Mouse (Mus musculus) liver, adult 2 months (tissue): ENCODE results near the gene Nfia. TPM values are rescaled to one million over a fixed set of nuclear protein-coding genes. Genes with fewer than 3 reads are reported as not detected.

ENCODE experiments used
- DNase-seq: peaks from one replicate; pipeline ENCODE4 v3.0.0-alpha.2; 2011; ENCODE audit warnings: low read depth, low spot score; ENCODE audit errors: extremely low read depth
- H3K27ac ChIP-seq: fragments of 200-500 bp; replicated peaks from 2 replicates; pipeline ENCODE4 v1.5.1; 2012; ENCODE audit warnings: low read depth, mild to moderate bottlenecking, control low read depth, inconsistent platforms, low read length; ENCODE audit not compliant: insufficient read depth
- H3K27me3 ChIP-seq: fragments of 200-500 bp; 2 replicates; pipeline ENCODE4 v1.6.1; 2012; ENCODE audit warnings: mild to moderate bottlenecking, moderate library complexity, low read length, inconsistent platforms; ENCODE audit not compliant: control insufficient read depth, insufficient read depth
- H3K36me3 ChIP-seq: fragments of 200-500 bp; 2 replicates; pipeline ENCODE4 v1.6.1; 2012; ENCODE audit warnings: low read length, inconsistent platforms; ENCODE audit not compliant: control insufficient read depth, insufficient read depth
- H3K4me1 ChIP-seq: fragments of 200-500 bp; 2 replicates; pipeline ENCODE4 v1.6.1; 2011; ENCODE audit warnings: low read length; ENCODE audit not compliant: control insufficient read depth, insufficient read depth
- H3K4me3 ChIP-seq: fragments of 200-500 bp; 2 replicates; pipeline ENCODE4 v1.5.1; 2011; ENCODE audit warnings: low read depth, mild to moderate bottlenecking, control low read depth, low read length, moderate library complexity; ENCODE audit not compliant: insufficient read depth
- H3K79me2 ChIP-seq: fragments of 200-500 bp; 2 replicates; pipeline ENCODE4 v1.6.1; 2012; ENCODE audit warnings: inconsistent platforms, mild to moderate bottlenecking, low read length, moderate library complexity; ENCODE audit not compliant: control insufficient read depth, insufficient read depth
- H3K9ac ChIP-seq: fragments of 200-500 bp; 2 replicates; pipeline ENCODE4 v1.6.1; 2012; ENCODE audit warnings: low read depth, mild to moderate bottlenecking, control low read depth, inconsistent platforms, low read length
- CTCF ChIP-seq: fragments of 200-500 bp; IDR thresholded peaks from 2 replicates; pipeline ENCODE4 v1.5.1; 2011; ENCODE audit warnings: low read depth, low read length, control low read depth
- POLR2A ChIP-seq: fragments of 200-500 bp; IDR thresholded peaks from 2 replicates; pipeline ENCODE4 v1.6.1; 2011; ENCODE audit warnings: low read length, control low read depth; ENCODE audit not compliant: insufficient read depth; ENCODE audit errors: extremely low read depth
- WGBS: fragments of 180-500 bp; shearing (Covaris S2); methylation state at CpG from one replicate; pipeline ENCODE4 v1.1.7; 2018; 5-methylcytosine and 5-hydroxymethylcytosine counted together
- polyA plus RNA-seq: library from polyadenylated mRNA; depleted of rRNA; stranded (reverse); fragments of >200 nt; gene quantifications from 2 replicates; pipeline ENCODE4 v1.2.3, GENCODE M21; 2012
- total RNA-seq: library from RNA; depleted of rRNA; stranded (reverse); fragments of >200 nt; gene quantifications from 2 replicates; pipeline ENCODE4 v1.2.3, GENCODE M21; 2014

Nfia gene
- total and polyA plus RNA-seq, 2 experiments, result 12.5 to 32.2 TPM

DNA sequence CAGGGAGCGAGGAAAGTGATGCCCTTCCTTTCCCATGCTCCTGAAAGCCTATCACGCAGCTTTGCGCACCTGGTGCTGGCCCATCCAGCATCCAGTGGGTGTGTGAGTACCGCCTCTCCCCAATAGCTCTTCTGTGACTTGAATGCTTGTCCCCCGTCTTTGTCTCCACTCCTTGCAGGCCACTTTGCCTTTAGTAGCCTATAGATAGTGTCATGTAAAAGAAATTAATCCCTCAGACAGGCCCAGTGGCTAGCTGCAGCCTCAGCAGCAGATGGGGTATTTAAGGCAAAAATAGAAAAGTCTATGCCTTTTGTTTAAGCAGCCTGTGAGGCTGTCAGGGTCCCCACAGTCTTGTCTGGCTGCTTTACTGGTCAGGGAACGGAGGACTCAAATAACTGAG is 145.0 kb downstream of the Nfia start:
- Histone ChIP-seq H3K27me3 (no peaks in the 10 kb centered on the region), H3K79me2 (peaks cover 34% of the 10 kb centered on the region; the same call in 1 of the 2 replicates), H3K36me3 (no peaks in the 10 kb centered on the region), H3K4me1 (peaks cover 10% of the 10 kb centered on the region), H3K27ac (no peak overlapping the region), H3K4me3 (no peak overlapping the region), H3K9ac (no peak overlapping the region)
- DNase-seq, result no peak
- 97% methylated on average over 6 of the region's 6 CpGs for WGBS
- TF ChIP-seq CTCF (no peak), POLR2A (no peak)

DNA sequence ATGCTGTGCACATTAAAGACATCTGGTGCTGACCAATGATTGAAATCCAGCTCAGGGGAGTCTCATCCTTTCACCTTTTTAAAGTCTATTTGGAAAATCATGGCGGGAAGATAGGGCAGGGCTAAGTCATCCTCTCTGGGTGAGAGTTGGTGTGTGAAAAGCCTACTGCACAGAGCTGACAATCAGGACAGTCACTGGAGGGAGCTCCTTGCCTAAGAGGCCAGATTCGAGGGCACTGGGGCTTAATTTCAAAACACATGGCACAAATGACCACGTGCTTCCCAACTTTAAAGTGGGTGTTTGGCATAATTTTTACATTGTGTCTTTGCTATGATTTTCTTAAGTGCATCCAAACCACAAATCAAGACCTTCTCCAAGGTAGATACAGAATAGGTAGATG is 146.1 kb downstream of the Nfia start:
- peaks cover 34% of the 10 kb centered on the region for H3K79me2 ChIP-seq
- TF ChIP-seq POLR2A, result no peak
- TF ChIP-seq CTCF, result peak; percentile 46; the same call in 1 of the 2 replicates
- DNase-seq, result peak; percentile 57
- H3K4me1 ChIP-seq, result peaks cover 13% of the 10 kb centered on the region
- H3K4me3 ChIP-seq, result no peak overlapping the region
- no peak overlapping the region for H3K27ac ChIP-seq
- no peak overlapping the region for H3K9ac ChIP-seq
- no peaks in the 10 kb centered on the region for H3K27me3 ChIP-seq
- no peaks in the 10 kb centered on the region for H3K36me3 ChIP-seq
- 32% methylated on average over 3 of the region's 3 CpGs for WGBS

DNA sequence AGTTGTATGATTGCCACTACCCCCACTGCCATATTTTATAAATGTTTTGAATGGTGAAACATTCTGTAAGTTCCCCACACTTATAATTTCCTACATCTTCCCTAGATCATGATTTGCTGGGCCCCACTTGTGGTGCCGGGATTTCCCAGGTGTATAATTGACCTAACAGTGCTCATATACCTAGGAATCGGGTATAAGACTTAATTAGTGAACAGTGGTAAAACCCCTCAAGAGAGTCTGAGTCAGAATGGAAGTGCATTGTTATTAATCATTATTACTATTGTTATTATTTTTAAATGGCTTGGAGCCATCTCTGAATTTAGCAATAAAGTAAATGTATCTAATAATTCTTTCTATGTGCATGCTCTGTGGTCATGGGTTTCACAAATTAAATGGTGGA is 147.2 kb downstream of the Nfia start:
- WGBS, result 92% methylated on average over 2 of the region's 2 CpGs
- Histone ChIP-seq H3K36me3 (no peaks in the 10 kb centered on the region), H3K4me1 (peaks cover 22% of the 10 kb centered on the region), H3K27ac (no peak overlapping the region), H3K4me3 (no peak overlapping the region), H3K79me2 (peaks cover 28% of the 10 kb centered on the region), H3K27me3 (no peaks in the 10 kb centered on the region), H3K9ac (no peak overlapping the region)
- DNase-seq, result no peak
- TF ChIP-seq CTCF, result no peak
- TF ChIP-seq POLR2A, result no peak

DNA sequence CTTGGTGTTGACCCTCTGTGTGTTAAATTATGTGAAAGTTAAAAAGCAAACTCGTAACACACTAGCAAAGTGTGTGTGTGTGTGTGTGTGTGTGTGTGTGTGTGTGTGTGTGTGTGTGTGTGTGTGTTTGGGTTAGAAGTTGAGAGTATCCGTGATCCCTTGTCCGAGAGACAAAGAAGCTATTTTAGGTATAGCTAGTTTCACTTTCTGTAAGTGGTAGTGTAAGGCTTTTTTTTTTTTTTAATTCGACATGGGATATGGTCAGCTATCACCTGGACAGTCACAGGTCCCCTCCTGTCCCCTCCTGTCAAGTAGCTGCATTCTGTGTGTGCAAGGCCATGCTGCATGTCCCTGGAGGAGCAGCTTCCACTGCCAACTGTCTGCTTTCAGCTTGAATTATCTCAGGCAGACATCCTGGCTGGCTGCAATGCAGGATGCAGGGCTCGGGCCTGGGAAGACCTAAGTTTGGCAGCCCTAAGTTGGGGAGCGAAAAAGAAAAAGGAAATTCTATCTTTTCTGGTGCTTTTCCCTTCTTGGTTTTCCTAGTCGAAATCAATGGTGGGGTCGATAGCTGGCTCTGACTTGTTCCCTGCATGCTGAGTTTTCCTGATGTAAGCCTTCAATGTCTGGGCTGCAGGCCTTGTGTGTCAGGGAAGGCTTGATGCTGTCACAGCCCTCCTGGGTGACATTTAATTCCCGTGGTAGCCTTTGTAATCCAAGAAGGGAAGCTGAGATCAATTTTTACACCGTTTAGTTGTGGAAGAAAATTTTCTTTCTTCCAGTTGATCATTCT is 147.9 kb downstream of the Nfia start:
- H3K27me3 ChIP-seq, result no peaks in the 10 kb centered on the region
- 4% methylated on average over 10 of the region's 10 CpGs for WGBS
- H3K36me3 ChIP-seq, result no peaks in the 10 kb centered on the region
- peak overlapping the region; percentile 17 for H3K27ac ChIP-seq
- DNase-seq, result peak; percentile 70
- peaks cover 22% of the 10 kb centered on the region for H3K4me1 ChIP-seq
- H3K79me2 ChIP-seq, result peaks cover 28% of the 10 kb centered on the region
- H3K9ac ChIP-seq, result peak overlapping the region; percentile 17; the same call in 1 of the 2 replicates
- TF ChIP-seq CTCF (no peak), POLR2A (no peak)
- no peak overlapping the region for H3K4me3 ChIP-seq

GRCm38 (mm10) chr4:97921682-97922081 is 149.1 kb downstream of the Nfia start:
- H3K4me3 ChIP-seq, result no peak overlapping the region
- no peaks in the 10 kb centered on the region for H3K27me3 ChIP-seq
- H3K9ac ChIP-seq, result no peak overlapping the region
- TF ChIP-seq CTCF (no peak), POLR2A (no peak)
- H3K36me3 ChIP-seq, result no peaks in the 10 kb centered on the region
- DNase-seq, result no peak
- no peak overlapping the region for H3K27ac ChIP-seq
- H3K79me2 ChIP-seq, result peaks cover 32% of the 10 kb centered on the region
- H3K4me1 ChIP-seq, result peaks cover 22% of the 10 kb centered on the region

DNA sequence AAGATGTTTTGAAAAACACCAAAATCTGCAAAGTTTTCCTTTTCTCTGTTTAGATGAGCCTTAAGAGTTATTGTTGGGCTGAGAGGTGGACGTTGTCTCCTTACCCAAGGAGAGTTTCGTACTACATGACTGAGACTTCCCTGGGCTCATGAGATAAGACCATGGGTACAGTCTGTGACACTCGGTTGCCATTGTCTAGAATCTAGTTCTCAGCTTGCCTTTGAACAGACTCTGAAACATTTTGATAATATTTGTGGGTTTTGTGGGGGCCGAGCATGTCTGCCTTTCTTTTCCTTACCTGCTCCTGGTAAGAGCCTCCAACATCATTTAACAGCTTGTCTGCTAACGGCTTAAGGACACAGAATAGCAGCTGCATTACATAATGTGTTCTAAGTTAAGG is 150.7 kb downstream of the Nfia start:
- peaks cover 29% of the 10 kb centered on the region for H3K79me2 ChIP-seq
- 82% methylated on average over 5 of the region's 5 CpGs for WGBS
- DNase-seq, result peak; percentile 22
- no peaks in the 10 kb centered on the region for H3K36me3 ChIP-seq
- H3K4me3 ChIP-seq, result no peak overlapping the region
- no peaks in the 10 kb centered on the region for H3K27me3 ChIP-seq
- no peak for TF ChIP-seq POLR2A
- no peak for TF ChIP-seq CTCF
- H3K9ac ChIP-seq, result no peak overlapping the region
- peaks cover 29% of the 10 kb centered on the region for H3K4me1 ChIP-seq
- peak overlapping the region; percentile 42 for H3K27ac ChIP-seq
